Mouse (Mus musculus) heart, postnatal 0 days (tissue): ENCODE data around the gene Ano2. TPM values are rescaled to one million over a fixed set of nuclear protein-coding genes. Genes with fewer than 3 reads are reported as not detected.
A peak's percentile ranks its signal among the peaks of the same experiment; 100 is the strongest.

Source experiments
- ATAC-seq: fragments of 200-750 bp; cut with Nextera tagmentation; 2 replicates; pipeline ENCODE4 v1.8.0; 2017; ENCODE audit warnings: low read depth, moderate number of reproducible peaks, moderate library complexity; ENCODE audit not compliant: insufficient read depth
- DNase-seq: peaks from one replicate; pipeline ENCODE4 v3.0.0-alpha.2; 2016; ENCODE audit warnings: low spot score
- H3K27ac ChIP-seq: fragments of 300-500 bp; sonication (generic); 2 replicates; pipeline ENCODE4 v1.5.1; 2014; ENCODE audit warnings: low read depth, mild to moderate bottlenecking
- H3K27me3 ChIP-seq: fragments of 300-500 bp; sonication (generic); 2 replicates; pipeline ENCODE4 v1.6.1; 2014; ENCODE audit warnings: low read length, mixed read lengths; ENCODE audit not compliant: control insufficient read depth, insufficient read depth
- H3K36me3 ChIP-seq: fragments of 300-500 bp; sonication (generic); replicated peaks from 2 replicates; pipeline ENCODE4 v1.6.1; 2014; ENCODE audit warnings: low read length, mixed read lengths; ENCODE audit not compliant: control insufficient read depth, insufficient read depth
- H3K4me1 ChIP-seq: fragments of 300-500 bp; sonication (generic); 2 replicates; pipeline ENCODE4 v1.6.1; 2014; ENCODE audit warnings: antibody characterized with exemption; ENCODE audit not compliant: control insufficient read depth, insufficient read depth
- H3K4me2 ChIP-seq: fragments of 300-500 bp; sonication (generic); 2 replicates; pipeline ENCODE4 v1.6.1; 2014; ENCODE audit warnings: low read depth, mild to moderate bottlenecking, low read length, moderate library complexity
- H3K4me3 ChIP-seq: fragments of 300-500 bp; sonication (generic); 2 replicates; pipeline ENCODE4 v1.5.1; 2014; ENCODE audit warnings: low read depth, low read length
- H3K9ac ChIP-seq: fragments of 300-500 bp; sonication (generic); replicated peaks from 2 replicates; pipeline ENCODE4 v1.6.1; 2014; ENCODE audit warnings: low read depth, low read length, mixed read lengths
- H3K9me3 ChIP-seq: fragments of 300-500 bp; sonication (generic); replicated peaks from 2 replicates; pipeline ENCODE4 v1.6.1; 2016; ENCODE audit warnings: low read length; ENCODE audit not compliant: control insufficient read depth
- CTCF ChIP-seq: IDR thresholded peaks from 2 replicates; pipeline ENCODE4 v1.5.1; 2016; ENCODE audit warnings: antibody characterized with exemption, control low read depth, low read depth
- EP300 ChIP-seq: IDR thresholded peaks from 2 replicates; pipeline ENCODE4 v1.6.1; 2016; ENCODE audit warnings: antibody characterized with exemption, low read depth
- WGBS: fragments of 180-500 bp; shearing (Covaris S2); extraction: QIAGEN DNeasy Blood & Tissue Kit; methylation state at CpG from one replicate; pipeline ENCODE4 v1.1.7; 2014; 5-methylcytosine and 5-hydroxymethylcytosine counted together
- polyA plus RNA-seq: library from polyadenylated mRNA; unstranded; fragments of >200 nt; fragmentation: Nextera tagmentation; extraction: Ambion mirVana; gene quantifications from 2 replicates; pipeline ENCODE4 v1.2.1, GENCODE M21; 2015
- total RNA-seq: library from RNA; depleted of rRNA; stranded (reverse); fragments of >200 nt; gene quantifications from 2 replicates; pipeline ENCODE4 v1.2.3, GENCODE M21; 2014; ENCODE audit warnings: low replicate concordance

Ano2 gene
- total and polyA plus RNA-seq, 2 experiments from 2014 or later, result 2.7 TPM; not detected in 1

DNA sequence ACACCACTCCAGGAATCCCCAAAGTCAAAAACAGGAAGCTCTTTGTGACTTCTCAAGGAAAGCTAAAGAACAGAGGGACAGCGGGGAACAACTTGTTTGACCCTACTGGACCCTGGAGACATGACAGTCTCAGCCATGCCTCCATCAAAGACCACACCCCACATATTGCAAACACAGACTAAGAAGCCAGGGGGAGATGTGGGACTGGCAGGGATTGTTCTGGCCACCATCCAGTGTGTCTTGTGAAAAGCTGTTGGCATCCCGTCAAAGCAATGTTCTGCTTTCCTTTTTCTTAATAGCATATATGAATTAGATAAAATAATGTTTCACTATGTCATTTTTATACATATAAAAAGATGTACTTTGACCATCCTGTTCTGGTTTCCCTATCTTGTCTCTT, 326.8 kb downstream of the Ano2 start:
- Histone ChIP-seq H3K9ac (no peak overlapping the region), H3K4me1 (no peaks in the 10 kb centered on the region), H3K27me3 (no peaks in the 10 kb centered on the region), H3K36me3 (no peaks in the 10 kb centered on the region), H3K9me3 (no peaks in the 10 kb centered on the region), H3K4me3 (no peak overlapping the region), H3K27ac (no peak overlapping the region), H3K4me2 (no peak overlapping the region)
- ATAC-seq (no peak), DNase-seq (no peak)
- 58% methylated on average over 2 of the region's 2 CpGs for WGBS
- TF ChIP-seq CTCF (peak; percentile 42), EP300 (no peak)

DNA sequence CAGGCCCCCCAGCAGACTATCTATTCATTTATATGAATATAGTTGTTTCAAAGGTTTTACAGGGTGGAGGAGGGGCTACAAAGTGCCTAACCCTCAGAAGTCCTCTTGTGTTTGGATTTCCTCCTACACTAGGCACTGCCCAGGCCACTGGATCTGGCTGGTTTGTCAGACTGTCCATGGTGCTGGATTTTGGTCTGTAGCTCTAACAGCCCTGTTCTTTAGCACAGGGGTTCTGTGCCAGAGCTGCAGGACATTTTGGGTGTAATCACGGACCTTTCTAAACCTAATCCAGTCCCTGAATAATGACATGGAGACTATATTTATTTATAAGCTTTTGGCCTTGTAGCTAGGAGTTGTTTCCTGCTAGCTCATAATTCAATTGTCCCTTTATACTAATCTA, 328.2 kb downstream of the Ano2 start:
- H3K9me3 ChIP-seq, result no peaks in the 10 kb centered on the region
- H3K4me1 ChIP-seq, result no peaks in the 10 kb centered on the region
- 47% methylated on average over 1 of the region's 1 CpGs for WGBS
- H3K4me3 ChIP-seq, result no peak overlapping the region
- H3K27ac ChIP-seq, result no peak overlapping the region
- H3K27me3 ChIP-seq, result no peaks in the 10 kb centered on the region
- DNase-seq (no peak), ATAC-seq (no peak)
- no peaks in the 10 kb centered on the region for H3K36me3 ChIP-seq
- TF ChIP-seq CTCF, result no peak
- TF ChIP-seq EP300, result no peak
- H3K9ac ChIP-seq, result no peak overlapping the region
- no peak overlapping the region for H3K4me2 ChIP-seq

GRCm38 (mm10) chr6:126033693-126034402, 343.6 kb downstream of the Ano2 start:
- H3K4me3 ChIP-seq, result no peak overlapping the region
- DNase-seq, result no peak
- no peak overlapping the region for H3K9ac ChIP-seq
- H3K4me1 ChIP-seq, result 0 out of 2 replicates have a peak, but pooled peaks cover 4% of the 10 kb centered on the region
- no peaks in the 10 kb centered on the region for H3K36me3 ChIP-seq
- TF ChIP-seq CTCF, result no peak
- H3K27me3 ChIP-seq, result no peaks in the 10 kb centered on the region
- no peak overlapping the region for H3K4me2 ChIP-seq
- WGBS, result 59% methylated on average over 8 of the region's 8 CpGs
- H3K27ac ChIP-seq, result no peak overlapping the region
- no peak for ATAC-seq
- H3K9me3 ChIP-seq, result no peaks in the 10 kb centered on the region

- WGBS, result 29% methylated on average over 2 of the region's 2 CpGs
- no peak overlapping the region for H3K4me2 ChIP-seq
- H3K4me3 ChIP-seq, result no peak overlapping the region
- ATAC-seq (no peak), DNase-seq (no peak)
- 0 out of 2 replicates have a peak, but pooled peaks cover 4% of the 10 kb centered on the region for H3K4me1 ChIP-seq
- no peak overlapping the region for H3K9ac ChIP-seq
- no peaks in the 10 kb centered on the region for H3K9me3 ChIP-seq
- no peaks in the 10 kb centered on the region for H3K27me3 ChIP-seq
- TF ChIP-seq EP300, result no peak
- no peak for TF ChIP-seq CTCF
- no peaks in the 10 kb centered on the region for H3K36me3 ChIP-seq
- no peak overlapping the region for H3K27ac ChIP-seq
Observed at GRCm38 (mm10) chr6:126034403-126034724, 344.1 kb downstream of the Ano2 start.

GRCm38 (mm10) chr6:126034728-126035127, 344.5 kb downstream of the Ano2 start:
- DNase-seq (no peak), ATAC-seq (no peak)
- H3K9me3 ChIP-seq, result no peaks in the 10 kb centered on the region
- H3K9ac ChIP-seq, result no peak overlapping the region
- H3K4me3 ChIP-seq, result no peak overlapping the region
- H3K4me2 ChIP-seq, result no peak overlapping the region
- 41% methylated on average over 7 of the region's 7 CpGs for WGBS
- no peak overlapping the region for H3K27ac ChIP-seq
- TF ChIP-seq EP300, result no peak
- TF ChIP-seq CTCF, result no peak
- no peaks in the 10 kb centered on the region for H3K27me3 ChIP-seq
- 0 out of 2 replicates have a peak, but pooled peaks cover 4% of the 10 kb centered on the region for H3K4me1 ChIP-seq
- no peaks in the 10 kb centered on the region for H3K36me3 ChIP-seq

- no peak for DNase-seq
Observed at GRCm38 (mm10) chr6:126035621-126036020, 345.4 kb downstream of the Ano2 start.

More at GRCm38 (mm10) chr6:126035621-126036020, 345.4 kb downstream of the Ano2 start:
- H3K4me1 ChIP-seq, result 0 out of 2 replicates have a peak, but pooled peaks cover 4% of the 10 kb centered on the region
- no peak overlapping the region for H3K27ac ChIP-seq
- 46% methylated on average over 2 of the region's 2 CpGs for WGBS
- H3K9ac ChIP-seq, result no peak overlapping the region
- no peaks in the 10 kb centered on the region for H3K9me3 ChIP-seq
- no peaks in the 10 kb centered on the region for H3K27me3 ChIP-seq
- H3K36me3 ChIP-seq, result no peaks in the 10 kb centered on the region
- TF ChIP-seq CTCF (no peak), EP300 (no peak)
- ATAC-seq, result no peak
- no peak overlapping the region for H3K4me3 ChIP-seq
- H3K4me2 ChIP-seq, result no peak overlapping the region
